Mouse (Mus musculus) erythroblast, embryonic 14.5 days (primary cell): ENCODE measurements at regions not wholly inside any gene's neighbourhood (a gene's known extent, or its start where the extent isn't known, plus 50 kb on each side); places are given as distances from the start of the nearest gene placed in this dataset.

Experiments used
- GATA1 ChIP-seq: IDR thresholded peaks from 2 replicates; pipeline ENCODE4 v1.6.1; 2012; ENCODE audit warnings: low read length, inconsistent platforms, mixed read lengths
- TAL1 ChIP-seq: IDR thresholded peaks from 3 replicates; pipeline ENCODE4 v1.6.1; 2012; ENCODE audit warnings: low read length, inconsistent platforms, mixed read lengths

GRCm38 (mm10) chr1:154120693-154121092 is 80.3 kb upstream of the Zfp648 start:
- TF ChIP-seq TAL1 (no peak), GATA1 (no peak)
